Mouse (Mus musculus): Measurements from ENCODE around the gene B3gnt9. TPM values are rescaled to one million over a fixed set of nuclear protein-coding genes. Genes with fewer than 3 reads are reported as not detected.

Gene B3gnt9
- polyA plus RNA-seq, 1 experiment from 2014 or later = 42.8 TPM

GRCm38 (mm10) chr8:105266775-105267174, 11.8 kb upstream of the B3gnt9 start:
- Histone ChIP-seq H3K4me3 (ENCODE audit: low read depth, low read length) (no peak overlapping the region), H3K9ac (ENCODE audit: low read depth, low read length) (no peak overlapping the region), H3K27me3 (replicated peaks; ENCODE audit: control insufficient read depth, insufficient read depth, low read length) (peaks cover 70% of the 10 kb centered on the region), H3K27ac (replicated peaks; ENCODE audit: low read depth, low read length) (no peak overlapping the region), H3K4me1 (ENCODE audit: control insufficient read depth, insufficient read depth, low read length) (peaks cover 24% of the 10 kb centered on the region; the same call in 1 of the 2 replicates), H3K4me2 (ENCODE audit: low read depth, low read length) (no peak overlapping the region), H3K9me3 (ENCODE audit: control insufficient read depth, low read length) (0 out of 2 replicates have a peak, but pooled peaks cover 4% of the 10 kb centered on the region), H3K36me3 (ENCODE audit: control insufficient read depth, insufficient read depth, low read length) (no peaks in the 10 kb centered on the region)
- no peak for ATAC-seq (ENCODE audit: low read depth)
- 19% methylated on average over 13 of the region's 13 CpGs for WGBS
- no peak for DNase-seq (ENCODE audit: low spot score)

GRCm38 (mm10) chr8:105265128-105265527, 10.2 kb upstream of the B3gnt9 start:
- ATAC-seq (ENCODE audit: low read depth) (no peak), DNase-seq (ENCODE audit: low spot score) (no peak)
- Histone ChIP-seq H3K36me3 (ENCODE audit: control insufficient read depth, insufficient read depth, low read length) (no peaks in the 10 kb centered on the region), H3K9me3 (ENCODE audit: control insufficient read depth, low read length) (peaks cover 8% of the 10 kb centered on the region; the same call in 1 of the 2 replicates), H3K4me1 (ENCODE audit: control insufficient read depth, insufficient read depth, low read length) (peaks cover 22% of the 10 kb centered on the region; the same call in 1 of the 2 replicates), H3K9ac (ENCODE audit: low read depth, low read length) (peak overlapping the region; percentile 72; the same call in 1 of the 2 replicates), H3K4me2 (ENCODE audit: low read depth, low read length) (peak overlapping the region; percentile 91), H3K4me3 (ENCODE audit: low read depth, low read length) (peak overlapping the region; percentile 72), H3K27me3 (replicated peaks; ENCODE audit: control insufficient read depth, insufficient read depth, low read length) (peaks cover 68% of the 10 kb centered on the region), H3K27ac (replicated peaks; ENCODE audit: low read depth, low read length) (no peak overlapping the region)
- WGBS = 17% methylated on average over 10 of the region's 10 CpGs

GRCm38 (mm10) chr8:105264024-105264982, 9.3 kb upstream of the B3gnt9 start, which contains the start of the genes Tradd and Fbxl8:
TSS of gene Tradd (minus strand) at chr8:105264609.
TSS of gene Fbxl8 (plus strand) at chr8:105264648.
- DNase-seq (ENCODE audit: low spot score) (peak; percentile 80), ATAC-seq (ENCODE audit: low read depth) (peak; percentile 53; the same call in 1 of the 2 replicates)
- Histone ChIP-seq H3K9ac (ENCODE audit: low read depth, low read length) (peak within 1 kb of the TSS; percentile 72), H3K4me2 (ENCODE audit: low read depth, low read length) (peak within 1 kb of the TSS; percentile 91), H3K27ac (replicated peaks; ENCODE audit: low read depth, low read length) (no peak within 1 kb of the TSS), H3K9me3 (ENCODE audit: control insufficient read depth, low read length) (peaks cover 8% of the 10 kb centered on the region; the same call in 1 of the 2 replicates), H3K27me3 (replicated peaks; ENCODE audit: control insufficient read depth, insufficient read depth, low read length) (peaks cover 68% of the 10 kb centered on the region), H3K4me1 (ENCODE audit: control insufficient read depth, insufficient read depth, low read length) (peaks cover 17% of the 10 kb centered on the region), H3K4me3 (ENCODE audit: low read depth, low read length) (peak within 1 kb of the TSS; percentile 72), H3K36me3 (ENCODE audit: control insufficient read depth, insufficient read depth, low read length) (no peaks in the 10 kb centered on the region)
- WGBS = 2% methylated on average over 42 of the region's 54 CpGs

GRCm38 (mm10) chr8:105263244-105263912, 8.4 kb upstream of the B3gnt9 start:
- H3K27ac ChIP-seq (replicated peaks; ENCODE audit: low read depth, low read length) = no peak overlapping the region
- peaks cover 11% of the 10 kb centered on the region for H3K4me1 ChIP-seq (ENCODE audit: control insufficient read depth, insufficient read depth, low read length)
- H3K4me3 ChIP-seq (ENCODE audit: low read depth, low read length) = peak overlapping the region; percentile 72
- H3K36me3 ChIP-seq (ENCODE audit: control insufficient read depth, insufficient read depth, low read length) = no peaks in the 10 kb centered on the region
- no peak for DNase-seq (ENCODE audit: low spot score)
- peaks cover 68% of the 10 kb centered on the region for H3K27me3 ChIP-seq (replicated peaks; ENCODE audit: control insufficient read depth, insufficient read depth, low read length)
- H3K9me3 ChIP-seq (ENCODE audit: control insufficient read depth, low read length) = peaks cover 8% of the 10 kb centered on the region; the same call in 1 of the 2 replicates
- 41% methylated on average over 16 of the region's 16 CpGs for WGBS
- H3K4me2 ChIP-seq (ENCODE audit: low read depth, low read length) = peak overlapping the region; percentile 91
- no peak for ATAC-seq (ENCODE audit: low read depth)
- no peak overlapping the region for H3K9ac ChIP-seq (ENCODE audit: low read depth, low read length)

- WGBS = 85% methylated on average over 12 of the region's 12 CpGs
- H3K4me2 ChIP-seq (ENCODE audit: low read depth, low read length) = no peak overlapping the region
- H3K9me3 ChIP-seq (ENCODE audit: control insufficient read depth, low read length) = peaks cover 8% of the 10 kb centered on the region; the same call in 1 of the 2 replicates
- ATAC-seq (ENCODE audit: low read depth) (no peak), DNase-seq (ENCODE audit: low spot score) (no peak)
- H3K27ac ChIP-seq (replicated peaks; ENCODE audit: low read depth, low read length) = no peak overlapping the region
- H3K27me3 ChIP-seq (replicated peaks; ENCODE audit: control insufficient read depth, insufficient read depth, low read length) = peaks cover 59% of the 10 kb centered on the region
- no peak overlapping the region for H3K4me3 ChIP-seq (ENCODE audit: low read depth, low read length)
- H3K36me3 ChIP-seq (ENCODE audit: control insufficient read depth, insufficient read depth, low read length) = no peaks in the 10 kb centered on the region
- H3K4me1 ChIP-seq (ENCODE audit: control insufficient read depth, insufficient read depth, low read length) = peaks cover 11% of the 10 kb centered on the region
- no peak overlapping the region for H3K9ac ChIP-seq (ENCODE audit: low read depth, low read length)
These were observed 6.5 kb upstream of the B3gnt9 start for GRCm38 (mm10) chr8:105261326-105261980.

- 74% methylated on average over 7 of the region's 7 CpGs for WGBS
- Histone ChIP-seq H3K27ac (replicated peaks; ENCODE audit: low read depth, low read length) (no peak overlapping the region), H3K36me3 (ENCODE audit: control insufficient read depth, insufficient read depth, low read length) (no peaks in the 10 kb centered on the region), H3K4me3 (ENCODE audit: low read depth, low read length) (no peak overlapping the region), H3K9me3 (ENCODE audit: control insufficient read depth, low read length) (peaks cover 4% of the 10 kb centered on the region; the same call in 1 of the 2 replicates), H3K4me2 (ENCODE audit: low read depth, low read length) (no peak overlapping the region), H3K9ac (ENCODE audit: low read depth, low read length) (no peak overlapping the region), H3K27me3 (replicated peaks; ENCODE audit: control insufficient read depth, insufficient read depth, low read length) (peaks cover 60% of the 10 kb centered on the region), H3K4me1 (ENCODE audit: control insufficient read depth, insufficient read depth, low read length) (peaks cover 13% of the 10 kb centered on the region)
- ATAC-seq (ENCODE audit: low read depth) = no peak
- no peak for DNase-seq (ENCODE audit: low spot score)
These were observed 5.6 kb upstream of the B3gnt9 start for GRCm38 (mm10) chr8:105260371-105261099.

GRCm38 (mm10) chr8:105259721-105260320, 4.9 kb upstream of the B3gnt9 start:
- H3K9me3 ChIP-seq (ENCODE audit: control insufficient read depth, low read length) = peaks cover 4% of the 10 kb centered on the region; the same call in 1 of the 2 replicates
- peak overlapping the region; percentile 35 for H3K4me3 ChIP-seq (ENCODE audit: low read depth, low read length)
- DNase-seq (ENCODE audit: low spot score) = peak; percentile 77
- peaks cover 13% of the 10 kb centered on the region for H3K4me1 ChIP-seq (ENCODE audit: control insufficient read depth, insufficient read depth, low read length)
- peaks cover 53% of the 10 kb centered on the region for H3K27me3 ChIP-seq (replicated peaks; ENCODE audit: control insufficient read depth, insufficient read depth, low read length)
- ATAC-seq (ENCODE audit: low read depth) = peak; percentile 66
- 4% methylated on average over 30 of the region's 30 CpGs for WGBS
- H3K36me3 ChIP-seq (ENCODE audit: control insufficient read depth, insufficient read depth, low read length) = no peaks in the 10 kb centered on the region
- H3K27ac ChIP-seq (replicated peaks; ENCODE audit: low read depth, low read length) = no peak overlapping the region
- peak overlapping the region; percentile 52; the same call in 1 of the 2 replicates for H3K9ac ChIP-seq (ENCODE audit: low read depth, low read length)
- peak overlapping the region; percentile 60 for H3K4me2 ChIP-seq (ENCODE audit: low read depth, low read length)

Data from embryonic facial prominence, embryonic 14.5 days (tissue).